Mouse (Mus musculus): ENCODE results near the gene Rassf7.

The Rassf7 gene

DNA sequence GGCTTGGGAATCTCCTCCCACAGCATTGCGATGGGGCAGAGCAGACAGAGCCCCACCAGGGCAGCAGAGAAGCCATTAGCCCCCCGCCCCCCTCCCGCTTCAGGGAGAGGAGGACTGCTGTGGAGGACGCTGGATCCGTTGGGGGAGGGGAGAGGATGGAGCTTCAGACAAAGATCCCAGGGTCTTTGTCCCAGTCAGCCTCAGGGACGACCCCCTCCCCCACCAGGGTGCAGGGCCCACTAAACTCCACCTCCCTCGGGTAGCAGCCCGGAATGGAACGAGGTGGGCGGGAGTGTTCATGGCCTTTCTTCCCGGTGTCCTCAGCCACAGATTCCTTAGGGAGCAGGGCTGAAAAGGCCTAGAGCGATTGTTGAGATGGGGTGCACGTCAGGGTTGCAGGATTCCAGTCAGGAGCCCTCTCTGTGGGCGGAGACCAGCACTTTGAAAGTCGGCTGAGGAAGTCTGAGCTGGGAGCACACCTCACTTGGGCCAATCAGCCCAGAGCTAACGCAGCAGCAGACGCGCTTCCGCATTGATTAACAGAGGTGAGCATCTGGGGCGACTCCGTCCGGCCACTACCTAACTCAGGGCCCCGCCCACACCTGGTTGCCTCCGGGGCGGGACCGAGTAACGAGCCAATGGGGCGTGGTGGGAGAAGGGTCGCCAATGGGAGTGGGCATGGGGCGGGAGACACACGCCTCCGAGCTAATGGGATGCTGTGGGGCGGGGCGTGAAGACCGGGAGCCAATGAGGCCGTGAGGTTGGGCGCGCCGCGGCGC is at the start of gene Rassf7:
Gene Rassf7, plus strand, starts transcription at position 760 of the 779 bp plus-strand sequence.
- peak; percentile 78 to 80 for DNase-seq (ENCODE audit: low spot score in 2 of 2)

DNA sequence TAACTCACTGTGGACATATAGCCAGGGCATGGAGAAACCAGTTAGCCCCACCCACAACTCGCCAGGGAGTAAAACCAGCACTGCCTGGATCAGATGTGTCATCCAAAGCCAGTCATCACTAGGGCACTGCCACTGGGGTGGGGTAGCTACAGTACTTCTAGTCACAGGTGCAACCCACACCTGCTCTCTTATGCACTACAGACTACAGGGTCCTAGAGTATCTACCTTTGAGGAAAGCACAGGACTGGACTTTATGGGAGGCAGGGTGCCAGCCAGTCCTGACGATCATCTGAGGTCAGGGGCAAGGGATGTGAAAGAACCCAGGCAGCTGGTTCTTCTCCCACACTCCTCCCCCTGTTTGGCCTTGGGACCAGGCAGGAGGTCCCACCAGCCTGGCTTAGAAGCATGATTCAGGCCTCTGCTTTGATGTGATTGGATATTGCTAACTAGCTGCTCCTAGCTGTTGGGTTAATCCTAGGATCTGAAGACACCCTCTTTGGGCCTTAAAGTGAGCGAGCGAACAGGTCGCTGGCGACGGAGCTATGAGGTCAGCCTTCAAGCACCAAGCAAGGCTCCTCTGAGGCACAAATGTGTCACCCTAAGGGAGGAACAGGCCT is 47.7 kb upstream of the Rassf7 start:
- DNase-seq (ENCODE audit: low spot score in 2 of 2): no peak

DNA sequence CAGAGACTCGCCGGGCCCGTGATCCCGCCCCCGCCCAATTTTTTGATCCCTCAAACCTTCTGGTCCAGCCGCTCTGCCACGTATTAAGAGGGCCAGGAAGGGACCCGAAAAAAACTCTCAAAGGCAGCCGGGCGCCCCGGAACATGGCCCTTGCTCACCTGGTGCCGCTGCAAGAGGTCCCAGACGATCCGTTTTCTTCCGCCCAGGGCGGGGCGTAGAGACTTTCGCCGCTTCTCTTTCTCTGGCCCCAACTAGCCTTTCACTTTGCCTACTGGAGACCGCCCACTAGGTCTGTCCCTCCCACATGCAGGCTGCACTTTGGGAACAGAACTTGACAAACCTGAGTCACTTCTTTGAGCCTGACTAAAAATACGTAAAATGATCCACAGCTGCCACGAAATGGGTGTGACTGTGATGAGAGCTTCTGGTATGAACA is 47.1 kb upstream of the Rassf7 start:
- no peak for DNase-seq (ENCODE audit: low spot score in 2 of 2)

DNA sequence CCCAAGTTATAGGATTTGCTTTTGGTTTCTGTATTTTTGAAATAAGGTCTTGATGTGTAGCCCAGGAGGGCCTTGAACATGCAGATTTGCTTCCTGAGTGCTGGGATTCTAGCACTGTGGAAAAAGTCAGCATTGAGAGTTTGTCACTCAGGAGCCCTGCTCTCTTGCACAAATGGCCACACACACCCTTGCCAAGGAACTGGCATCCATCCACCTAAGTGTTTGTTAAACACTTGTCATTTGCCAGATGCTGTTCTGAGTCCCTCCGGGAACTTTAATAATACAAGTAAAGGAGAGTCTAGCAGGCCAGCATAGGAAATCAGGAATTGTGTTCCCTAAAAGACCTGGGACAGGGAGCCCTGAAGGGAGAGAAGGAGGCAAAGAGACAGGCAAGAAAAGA is 46.4 kb upstream of the Rassf7 start:
- peak in 1 of 2 experiments; percentile 5 for DNase-seq (ENCODE audit: low spot score in 2 of 2)

DNA sequence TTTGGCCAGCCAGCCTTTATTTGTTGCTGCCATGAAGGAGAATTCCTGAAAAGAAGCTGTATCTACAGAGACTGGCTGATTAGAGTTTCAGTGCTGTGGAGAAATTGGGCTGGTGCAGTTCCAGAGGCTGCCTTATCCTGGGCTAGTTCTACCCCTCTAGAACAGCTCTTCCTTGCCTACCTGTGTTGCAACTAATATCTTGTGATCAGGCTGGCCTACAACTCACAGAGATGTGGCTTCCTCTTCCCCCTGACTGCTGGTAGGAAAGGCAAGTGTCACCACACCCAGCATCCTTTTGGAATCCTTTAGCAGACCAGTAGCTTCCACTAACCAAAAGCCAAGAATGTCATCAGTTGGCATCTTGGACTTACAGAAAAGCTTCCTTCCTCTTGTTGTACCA is 45.8 kb upstream of the Rassf7 start:
- DNase-seq (ENCODE audit: low spot score in 2 of 2): no peak

DNA sequence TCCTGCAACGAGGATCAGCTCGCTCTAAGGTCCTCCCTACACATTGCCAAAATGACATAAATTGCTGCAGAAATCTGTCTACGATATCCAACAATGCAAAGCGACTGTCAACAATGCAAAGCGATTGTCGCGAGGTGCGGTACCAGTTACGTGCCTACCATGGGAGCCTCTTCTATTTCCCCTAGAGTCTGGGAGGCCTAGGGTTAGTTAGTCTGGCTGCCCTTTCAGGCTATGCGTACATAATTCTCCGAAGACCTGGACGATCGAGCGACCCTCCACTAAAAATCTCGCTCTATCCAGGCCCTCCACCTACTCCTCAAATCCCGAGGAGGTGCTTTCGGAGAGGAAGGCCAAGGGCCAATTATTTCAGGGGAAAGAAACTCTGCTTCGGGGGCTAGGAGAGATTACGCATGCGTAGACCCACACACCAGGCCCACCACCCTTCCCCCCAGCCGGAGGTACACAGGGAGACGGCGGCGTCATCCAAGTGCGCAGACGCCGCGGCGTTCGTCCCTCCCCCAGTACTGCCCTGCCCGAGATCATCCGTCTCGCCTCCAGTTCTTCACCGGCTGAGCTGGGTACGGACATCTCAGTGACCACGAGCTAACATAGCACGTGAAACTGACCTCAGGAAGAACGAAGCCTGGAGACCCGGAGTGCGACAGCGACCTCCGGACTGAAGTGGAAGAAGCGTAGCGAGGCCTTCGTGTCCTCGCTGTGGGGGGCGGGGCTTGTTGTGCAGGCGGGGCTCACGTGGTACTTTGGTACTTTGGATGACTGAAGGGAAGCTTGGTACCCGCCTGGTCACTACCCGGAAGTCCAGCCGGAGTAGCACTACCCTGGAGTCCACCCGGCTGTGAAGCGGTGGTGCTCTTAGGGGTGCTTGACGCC is 43.3 kb upstream of the Rassf7 start, which contains the start of gene Rnh1:
Gene Rnh1, minus strand, starts transcription at position 742 of the 891 bp plus-strand sequence.
- peak; percentile 92 for DNase-seq (ENCODE audit: low spot score in 2 of 2)

DNA sequence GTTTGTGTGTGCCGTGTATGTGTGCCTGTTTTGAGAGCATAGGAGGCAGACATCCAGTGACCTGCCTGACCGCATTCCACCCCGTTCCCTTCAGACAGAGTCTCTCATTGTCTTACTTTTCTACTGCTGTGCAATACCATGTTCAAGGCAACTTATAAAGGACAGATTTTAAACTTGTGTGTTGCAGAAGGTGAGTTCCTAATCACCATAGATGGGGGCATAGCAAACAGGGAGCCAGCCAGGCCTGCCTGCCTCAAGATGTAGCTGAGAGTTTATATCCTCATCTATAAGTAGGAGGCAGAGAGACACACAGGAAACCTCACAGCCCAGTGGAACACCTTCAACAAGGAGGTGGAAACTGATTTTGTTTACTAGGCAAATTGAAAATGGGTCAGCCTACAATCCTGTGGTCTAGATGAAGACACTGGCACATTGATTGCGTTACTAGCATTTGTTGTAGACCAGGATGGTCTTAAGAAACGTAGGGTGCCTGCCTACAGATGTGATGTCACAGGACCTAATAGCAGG is 42.3 kb upstream of the Rassf7 start:
- peak in 1 of 2 experiments; percentile 7 for DNase-seq (ENCODE audit: low spot score in 2 of 2)

DNA sequence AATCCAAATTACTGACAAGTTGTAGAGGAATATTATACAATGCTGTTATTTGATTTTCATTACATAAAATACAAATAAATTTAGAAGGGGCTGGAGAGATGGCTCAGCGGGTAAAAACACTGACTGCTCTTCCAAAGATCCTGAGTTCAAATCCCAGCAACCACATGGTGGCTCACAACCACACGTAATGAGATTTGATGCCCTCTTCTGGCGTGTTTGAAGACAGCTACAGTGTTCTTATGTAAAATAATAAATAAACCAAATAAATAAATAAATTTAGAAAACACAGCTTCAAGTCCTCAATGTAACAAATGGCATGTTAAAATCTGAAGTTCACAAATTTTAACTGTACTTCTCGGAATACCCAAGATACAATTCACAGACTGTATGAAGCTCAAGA is 40.6 kb upstream of the Rassf7 start:
- DNase-seq (ENCODE audit: low spot score in 2 of 2): no peak

DNA sequence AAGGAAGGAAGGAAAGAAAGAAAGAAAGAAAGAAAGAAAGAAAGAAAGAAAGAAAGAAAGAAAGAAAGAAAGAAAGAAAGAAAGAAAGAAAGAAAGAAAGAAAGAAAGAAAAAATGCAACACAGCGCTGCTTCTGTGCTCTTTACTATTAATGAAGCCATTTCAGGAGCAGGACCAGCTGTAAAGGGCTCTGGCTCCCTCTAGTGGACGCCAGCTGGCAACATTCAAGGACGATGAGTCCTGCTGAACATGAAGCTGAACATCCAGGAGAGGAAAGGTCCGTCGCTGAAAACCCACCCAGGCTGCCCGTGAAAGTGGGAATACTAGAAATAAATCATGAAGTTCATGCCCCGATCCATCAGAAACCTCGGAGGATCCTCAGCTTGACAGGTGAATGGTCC is 39.5 kb upstream of the Rassf7 start:
- DNase-seq (ENCODE audit: low spot score in 2 of 2): peak; percentile 71 to 82

DNA sequence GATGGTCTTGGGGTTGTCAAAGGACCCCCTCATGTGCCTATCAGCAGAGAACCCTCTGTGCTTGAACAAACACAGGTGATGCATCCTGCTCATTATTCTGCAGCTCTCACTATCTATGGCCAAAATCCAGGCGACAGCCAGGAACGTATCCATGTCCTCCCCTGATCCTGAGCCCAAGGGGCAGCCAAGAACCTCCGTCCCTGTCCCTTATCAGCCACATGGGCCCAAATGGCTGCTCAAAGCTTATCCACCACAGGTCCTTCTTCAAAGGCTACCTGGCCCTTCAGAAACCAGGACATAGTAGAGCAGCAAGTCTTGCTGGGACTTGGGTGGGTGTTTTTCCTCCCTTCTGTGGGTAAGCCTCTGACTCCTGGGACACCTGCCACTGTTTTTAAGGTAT is 27.5 kb upstream of the Rassf7 start:
- no peak for DNase-seq (ENCODE audit: low spot score in 2 of 2)

DNA sequence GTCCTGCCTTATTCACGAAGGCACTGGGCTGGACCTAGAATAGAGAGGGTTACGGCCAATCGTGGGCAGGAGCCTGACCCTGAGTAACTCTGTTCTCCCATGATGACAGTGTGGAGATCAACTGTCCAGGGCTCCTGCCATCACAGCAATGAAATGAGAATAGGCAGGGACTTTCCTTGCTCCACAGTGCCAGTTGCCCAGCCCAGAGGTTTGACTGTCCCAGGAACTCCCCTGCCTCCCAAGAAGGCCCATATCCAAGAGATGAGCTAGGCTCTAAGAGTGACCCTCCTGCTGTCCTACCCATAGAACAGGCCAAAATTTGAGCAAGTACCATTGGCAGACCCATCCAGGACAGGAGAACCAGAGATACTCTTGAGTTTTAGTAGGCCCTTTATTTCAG is 26.9 kb upstream of the Rassf7 start:
- DNase-seq (ENCODE audit: low spot score in 2 of 2): no peak

DNA sequence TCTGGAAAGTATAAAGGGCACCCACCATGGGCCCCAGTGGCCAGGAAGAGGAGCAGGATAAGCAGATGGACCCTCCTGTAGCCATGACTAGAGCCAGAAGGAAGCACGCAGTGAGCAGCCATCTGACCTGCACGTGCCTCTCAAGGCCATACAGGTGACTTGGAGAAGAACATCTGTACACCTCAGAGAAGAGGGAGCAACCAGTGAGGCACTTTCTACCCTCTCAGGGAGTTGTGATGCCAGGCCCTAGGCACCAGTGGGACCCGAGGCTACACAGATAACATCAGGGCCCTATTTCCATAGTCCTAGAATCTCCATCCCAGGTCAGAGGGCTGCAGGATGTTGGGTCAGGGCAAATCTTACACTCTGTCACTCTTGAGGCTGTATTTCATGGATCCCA is 25.4 kb upstream of the Rassf7 start:
- no peak for DNase-seq (ENCODE audit: low spot score in 2 of 2)

DNA sequence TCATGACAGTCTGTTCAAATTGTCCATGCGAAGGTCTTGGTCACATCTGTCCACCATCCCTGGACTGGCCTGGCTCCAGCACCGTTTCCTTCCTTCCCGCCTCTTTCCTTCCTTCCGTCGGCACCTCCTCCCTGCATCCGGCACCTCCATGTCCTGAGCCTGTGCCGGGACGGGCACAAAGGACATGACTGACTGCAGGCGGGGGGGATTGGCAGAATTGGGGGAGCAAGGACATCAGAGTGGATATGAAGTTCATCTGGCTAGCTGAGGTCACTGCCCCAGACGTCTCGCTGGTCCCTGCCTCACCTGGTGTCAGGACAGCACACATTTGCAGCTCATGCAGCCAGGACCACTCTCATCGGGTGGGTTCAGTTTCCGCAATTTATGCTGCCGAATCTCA is 24.6 kb upstream of the Rassf7 start:
- DNase-seq (ENCODE audit: low spot score in 2 of 2): no peak

DNA sequence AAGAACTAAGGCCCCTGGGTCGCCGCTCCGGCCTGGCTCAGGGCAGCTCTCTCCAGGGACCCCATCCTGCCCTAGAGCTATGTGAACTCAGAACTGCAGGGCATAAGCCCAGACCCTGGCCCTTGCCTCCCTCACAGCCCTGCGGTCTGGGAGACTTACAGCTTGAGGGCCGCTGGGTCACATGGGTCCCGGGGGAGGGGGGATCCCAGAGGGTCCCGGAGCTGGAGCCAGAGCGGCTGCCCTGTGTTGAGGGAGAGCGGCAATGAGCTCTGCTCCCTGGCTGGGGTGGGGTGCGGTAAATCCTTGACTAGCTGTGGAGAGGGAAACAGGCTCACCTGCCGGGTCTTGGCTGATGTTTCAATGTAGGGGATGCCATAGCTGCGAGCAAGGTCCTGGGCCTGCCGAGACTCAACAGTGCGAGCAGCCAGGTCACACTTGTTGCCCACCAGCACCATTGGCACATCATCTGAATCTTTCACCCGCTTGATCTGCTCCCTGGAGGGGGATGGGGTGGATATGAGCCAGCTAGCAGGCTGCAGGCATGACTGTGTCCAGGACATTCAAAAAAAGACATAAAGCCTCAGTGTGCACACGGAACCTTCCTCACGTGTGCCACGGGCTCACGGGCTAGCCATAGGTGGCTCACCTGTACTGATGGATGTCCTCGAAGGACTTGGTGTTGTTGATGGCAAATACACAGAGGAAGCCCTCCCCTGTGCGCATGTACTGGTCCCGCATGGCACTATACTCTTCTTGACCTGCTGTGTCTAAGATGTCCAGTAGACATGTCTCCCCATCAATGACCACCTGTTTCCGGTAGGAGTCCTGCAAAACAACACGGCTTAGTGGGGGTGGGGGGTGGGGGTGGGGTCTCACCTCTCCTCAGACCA is 23.6 kb upstream of the Rassf7 start:
- DNase-seq (ENCODE audit: low spot score in 2 of 2): no peak

DNA sequence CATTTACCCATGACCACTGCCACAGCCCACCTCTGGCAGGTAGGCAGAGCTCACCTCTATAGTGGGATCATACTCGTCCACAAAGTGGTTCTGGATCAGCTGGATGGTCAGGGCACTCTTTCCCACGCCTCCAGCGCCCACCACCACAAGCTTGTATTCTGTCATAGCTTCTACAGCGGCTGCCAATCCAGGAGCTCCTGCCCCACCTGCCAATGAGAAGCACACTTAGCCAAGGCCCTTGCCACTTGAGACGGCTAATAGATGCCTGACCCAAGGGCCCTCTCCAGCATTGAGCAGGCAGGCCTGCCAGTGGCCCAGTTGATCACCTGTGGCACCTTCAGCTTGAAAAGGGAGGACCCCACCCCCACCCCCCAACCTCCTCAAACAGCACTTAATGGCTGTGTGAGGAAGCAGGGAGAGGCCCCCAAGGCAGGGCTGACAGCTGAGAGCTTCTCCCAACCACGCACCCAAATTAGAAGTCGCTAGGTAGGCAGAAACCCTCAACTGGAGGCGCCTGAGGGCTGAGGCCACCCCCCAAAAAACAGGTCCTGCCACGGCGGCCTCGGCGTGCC is 22.8 kb upstream of the Rassf7 start:
- DNase-seq (ENCODE audit: low spot score in 2 of 2): no peak

DNA sequence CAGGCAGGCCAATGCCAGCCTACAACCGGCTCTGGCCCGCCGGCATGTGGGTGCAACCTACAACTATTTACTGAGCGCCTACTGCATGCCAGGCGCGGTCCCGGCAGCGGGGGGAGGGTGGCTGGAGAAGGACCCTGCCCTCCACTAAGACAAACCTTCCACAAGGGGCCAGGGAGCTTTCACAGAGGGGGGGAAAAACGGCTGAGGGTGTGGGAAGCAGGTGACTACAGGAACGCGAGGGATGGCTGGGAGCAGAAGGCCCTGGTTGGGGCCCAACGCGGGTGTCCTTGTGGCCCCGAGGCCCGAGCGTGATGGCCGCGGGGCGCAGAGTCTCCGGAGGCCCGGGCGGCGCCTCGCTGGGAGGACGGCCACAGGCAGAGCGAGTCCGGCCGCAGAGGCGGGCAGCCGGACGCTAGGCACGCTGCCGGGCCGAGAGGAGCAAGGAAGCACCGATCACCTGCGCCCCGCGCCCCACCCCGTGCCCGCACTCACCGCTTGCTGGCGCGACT is 22.3 kb upstream of the Rassf7 start:
- peak; percentile 45 to 51 for DNase-seq (ENCODE audit: low spot score in 2 of 2)

DNA sequence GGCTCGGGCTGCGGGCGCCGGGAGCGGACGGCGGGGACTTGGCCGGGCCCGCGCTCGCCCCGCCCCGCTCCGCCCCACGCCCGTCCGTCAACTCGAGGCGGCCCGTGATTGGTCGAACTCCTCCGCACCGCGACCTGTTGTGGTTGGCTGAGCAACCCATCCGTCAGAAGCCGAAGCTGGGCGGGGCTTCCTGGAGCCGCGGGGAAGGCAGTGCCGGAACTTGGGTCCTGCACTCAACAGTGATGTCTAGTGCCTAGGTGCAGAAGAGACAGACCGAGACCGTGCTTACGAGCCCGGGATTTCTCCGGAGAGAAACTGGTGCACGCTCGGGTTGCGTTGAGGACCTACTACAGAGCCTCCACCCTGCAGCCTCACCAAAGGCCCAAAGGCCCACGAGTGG is 21.7 kb upstream of the Rassf7 start, which contains the start of the genes Hras and Lrrc56:
Gene Hras, minus strand, starts transcription at position 58 of the 400 bp plus-strand sequence.
Gene Lrrc56, plus strand, starts transcription at position 210 of the 400 bp plus-strand sequence.
- DNase-seq (ENCODE audit: low spot score in 2 of 2): peak; percentile 94 to 98

DNA sequence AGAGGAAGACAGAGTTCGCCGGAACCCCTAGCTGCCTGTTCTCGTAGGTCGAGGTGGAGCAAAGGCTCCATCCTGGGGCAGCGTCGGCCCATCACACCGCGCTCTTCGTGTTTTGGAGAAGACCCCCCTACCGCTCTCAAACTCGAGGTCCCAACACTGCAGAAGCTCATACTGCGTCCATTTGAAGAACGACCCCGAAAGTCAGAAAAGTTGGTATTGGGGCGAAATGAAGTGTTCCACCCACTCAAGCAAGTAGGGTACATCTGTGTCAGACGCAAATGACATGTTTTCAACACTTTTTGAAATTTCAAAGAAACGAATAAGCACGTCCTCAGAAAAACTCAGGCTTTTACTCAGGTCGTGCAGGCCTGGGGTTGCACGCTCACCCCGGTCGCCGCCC is 21.3 kb upstream of the Rassf7 start:
- no peak for DNase-seq (ENCODE audit: low spot score in 2 of 2)

DNA sequence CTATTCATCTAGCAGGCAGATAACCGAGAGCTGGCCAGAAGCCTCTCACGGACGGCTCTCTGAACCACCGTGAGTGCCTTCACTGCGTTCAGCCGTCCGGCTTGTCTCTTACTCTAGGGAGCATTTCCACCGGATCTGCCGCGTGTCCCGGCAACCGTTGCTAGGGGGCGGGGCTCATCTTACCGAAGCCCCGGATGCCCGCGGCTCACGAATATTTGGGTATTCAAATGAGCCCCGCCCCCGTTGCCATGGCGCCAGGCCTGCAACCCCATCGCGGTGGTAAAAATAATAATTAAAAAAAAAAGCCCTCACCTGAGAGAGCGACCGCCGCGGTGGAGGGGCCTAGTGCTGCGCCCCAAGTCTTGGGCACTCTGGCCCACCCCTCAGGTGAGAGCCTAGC is 20.8 kb upstream of the Rassf7 start:
- peak; percentile 88 for DNase-seq (ENCODE audit: low spot score in 2 of 2)

DNA sequence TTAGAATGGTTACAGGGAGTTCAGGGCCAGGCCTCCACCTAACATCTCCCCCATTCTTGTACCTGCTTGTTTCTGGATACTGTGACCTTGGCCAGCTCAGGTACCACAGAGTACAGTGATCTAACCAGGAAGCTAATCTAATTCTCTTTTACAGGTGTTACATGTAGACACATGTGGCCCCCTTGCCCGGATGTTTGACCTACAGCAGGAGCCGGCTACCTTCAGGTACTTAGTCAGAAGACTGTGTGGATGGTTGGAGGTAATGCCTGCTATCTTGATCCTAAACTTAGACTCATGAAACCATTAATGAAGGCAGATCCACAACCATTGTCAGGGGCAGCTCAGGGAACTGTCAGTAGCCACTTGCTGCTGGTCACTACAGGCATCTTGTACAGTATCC is 19.9 kb upstream of the Rassf7 start:
- no peak for DNase-seq (ENCODE audit: low spot score in 2 of 2)
